Mouse (Mus musculus) cortical plate, adult 2 months (tissue): ENCODE measurements at regions not wholly inside any gene's neighbourhood (a gene's known extent, or its start where the extent isn't known, plus 50 kb on each side); places are given as distances from the start of the nearest gene placed in this dataset.

ENCODE experiments used
- H3K27ac ChIP-seq: fragments of 200-500 bp; 2 replicates; pipeline ENCODE4 v1.5.1; 2012; ENCODE audit warnings: low read length, control low read depth, inconsistent platforms; ENCODE audit not compliant: insufficient read depth
- H3K4me1 ChIP-seq: fragments of 200-500 bp; 2 replicates; pipeline ENCODE4 v1.6.1; 2011; ENCODE audit warnings: low read length; ENCODE audit not compliant: control insufficient read depth, insufficient read depth
- H3K4me3 ChIP-seq: fragments of 200-500 bp; 2 replicates; pipeline ENCODE4 v1.5.1; 2011; ENCODE audit warnings: mild to moderate bottlenecking, low read length, control low read depth; ENCODE audit not compliant: insufficient read depth
- CTCF ChIP-seq: fragments of 200-500 bp; IDR thresholded peaks from 2 replicates; pipeline ENCODE4 v1.5.1; 2011; ENCODE audit warnings: mild to moderate bottlenecking, control low read depth, low read length; ENCODE audit not compliant: insufficient read depth; ENCODE audit errors: extremely low read depth
- POLR2A ChIP-seq: fragments of 200-500 bp; IDR thresholded peaks from 2 replicates; pipeline ENCODE4 v1.6.1; 2011; ENCODE audit warnings: mild to moderate bottlenecking, low read length, control low read depth; ENCODE audit not compliant: insufficient read depth; ENCODE audit errors: extremely low read depth

DNA sequence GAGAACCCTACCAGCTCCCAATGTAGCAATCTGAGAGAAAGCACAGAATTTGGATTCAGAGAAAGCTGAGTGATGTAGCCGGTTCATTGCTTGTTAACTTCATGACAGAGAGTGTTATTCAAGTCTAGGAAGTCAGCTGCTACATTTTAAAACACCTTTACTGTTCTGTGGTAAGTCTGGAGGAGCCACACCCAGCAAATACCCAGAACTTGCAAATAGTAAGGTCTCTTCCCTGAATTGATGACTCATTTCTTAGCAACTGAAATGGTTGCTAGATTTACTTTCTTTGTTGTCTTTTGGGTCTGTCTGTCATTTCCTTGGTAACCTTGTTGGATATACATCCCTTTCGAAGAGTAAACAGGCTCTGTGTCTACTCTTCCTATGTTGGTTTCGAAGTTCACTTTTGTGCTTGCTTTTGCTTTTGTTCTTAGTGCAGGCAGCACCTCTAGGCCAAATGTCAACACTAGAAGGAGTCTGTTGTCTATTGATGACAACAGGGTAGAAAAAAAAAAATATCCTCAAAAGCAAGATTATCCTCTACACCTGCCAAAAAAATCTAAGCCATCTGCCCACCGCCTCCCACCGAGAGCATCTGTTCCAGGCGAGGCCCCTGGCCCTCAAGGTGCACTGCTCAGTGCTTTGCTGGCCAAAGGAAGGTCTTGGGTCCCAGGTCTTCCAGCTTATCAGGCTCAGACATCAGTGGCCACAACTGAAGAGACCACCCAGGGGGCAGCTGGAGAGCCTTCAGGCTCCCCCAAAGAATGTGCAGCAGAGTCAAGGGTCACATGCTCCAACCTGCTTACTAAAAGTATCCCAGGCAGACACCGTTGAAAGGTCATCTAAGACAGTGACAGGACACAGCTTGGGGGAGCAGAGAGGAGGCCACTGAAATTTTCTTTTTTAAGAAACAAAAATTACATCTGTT is 372.3 kb upstream of the Nfe2l3 start:
- H3K27ac ChIP-seq: no peak overlapping the region

GRCm38 (mm10) chr6:51060848-51061535 is 371.5 kb upstream of the Nfe2l3 start:
- TF ChIP-seq POLR2A (no peak), CTCF (no peak)
- Histone ChIP-seq H3K4me3 (no peak overlapping the region), H3K27ac (no peak overlapping the region), H3K4me1 (no peaks in the 10 kb centered on the region)

More for the DNA sequence above, 372.3 kb upstream of the Nfe2l3 start:
- TF ChIP-seq CTCF: no peak
- TF ChIP-seq POLR2A: no peak
- H3K4me1 ChIP-seq: no peaks in the 10 kb centered on the region
- H3K4me3 ChIP-seq: no peak overlapping the region

DNA sequence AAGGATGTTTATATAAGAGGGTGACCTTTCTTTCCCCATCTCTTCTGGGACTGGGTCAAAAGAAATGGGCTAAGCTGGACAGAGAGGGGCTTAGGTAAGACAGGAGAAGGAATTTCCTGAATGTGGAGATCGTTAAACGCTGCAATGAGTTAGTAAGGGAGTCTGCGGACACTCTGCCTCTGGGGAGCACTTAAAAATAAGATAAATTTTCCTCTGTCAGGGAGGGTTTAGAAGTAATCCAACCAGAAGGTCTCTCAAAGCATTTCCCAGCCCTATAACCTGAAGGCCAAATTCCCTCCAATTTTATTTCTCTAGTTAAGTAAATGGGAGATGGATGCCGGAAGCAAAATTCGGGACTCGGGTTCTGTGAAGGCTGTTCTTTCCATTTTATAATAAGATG is 367.3 kb upstream of the Nfe2l3 start:
- Histone ChIP-seq H3K4me3 (no peak overlapping the region), H3K27ac (no peak overlapping the region), H3K4me1 (no peaks in the 10 kb centered on the region)
- no peak for TF ChIP-seq CTCF
- TF ChIP-seq POLR2A: no peak

DNA sequence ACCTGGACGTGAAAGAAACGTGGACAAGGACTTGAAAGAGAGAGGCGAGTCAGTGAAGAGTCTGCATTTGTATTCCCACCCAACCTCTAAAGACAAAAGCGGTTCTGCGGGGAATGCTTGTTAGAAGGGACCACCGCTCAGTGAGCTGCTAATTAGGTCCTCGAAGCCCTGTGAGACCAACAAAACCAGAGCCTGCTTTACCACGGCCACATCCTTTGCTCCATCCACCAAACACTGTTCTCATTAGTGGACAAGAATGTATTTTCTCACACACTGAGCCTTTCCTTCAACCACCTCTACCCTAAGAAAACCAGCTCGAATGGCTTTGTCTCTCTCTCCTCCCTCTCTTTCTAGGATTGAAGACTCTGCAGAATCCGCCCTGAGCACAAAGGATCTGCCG is 365.1 kb upstream of the Nfe2l3 start:
- Histone ChIP-seq H3K4me1 (no peaks in the 10 kb centered on the region), H3K4me3 (no peak overlapping the region), H3K27ac (no peak overlapping the region)
- no peak for TF ChIP-seq CTCF
- TF ChIP-seq POLR2A: no peak

DNA sequence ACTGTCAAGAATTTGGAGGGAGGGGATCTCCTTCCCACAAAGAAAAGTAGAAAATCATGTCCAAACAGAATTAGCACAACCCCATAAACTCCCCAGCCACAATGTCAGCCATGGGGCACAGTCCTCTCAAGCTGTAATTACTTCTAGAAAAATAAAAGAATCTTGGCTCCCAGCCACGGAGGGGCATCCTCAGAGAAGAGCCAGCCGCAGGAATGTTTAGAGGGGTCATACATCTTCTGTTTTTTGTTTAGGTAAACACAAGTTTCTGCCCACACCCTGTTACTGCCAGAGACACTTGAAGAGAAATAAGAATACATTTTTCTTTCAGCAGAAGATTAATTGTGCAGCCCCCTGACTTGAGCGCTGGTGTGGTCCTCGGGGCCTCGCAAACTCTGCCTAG is 362.5 kb upstream of the Nfe2l3 start:
- Histone ChIP-seq H3K27ac (no peak overlapping the region), H3K4me3 (no peak overlapping the region), H3K4me1 (no peaks in the 10 kb centered on the region)
- no peak for TF ChIP-seq POLR2A
- no peak for TF ChIP-seq CTCF

- TF ChIP-seq CTCF (no peak), POLR2A (no peak)
- Histone ChIP-seq H3K4me1 (no peaks in the 10 kb centered on the region), H3K27ac (no peak overlapping the region), H3K4me3 (no peak overlapping the region)
These were observed 361.2 kb upstream of the Nfe2l3 start for GRCm38 (mm10) chr6:51071243-51071642.

DNA sequence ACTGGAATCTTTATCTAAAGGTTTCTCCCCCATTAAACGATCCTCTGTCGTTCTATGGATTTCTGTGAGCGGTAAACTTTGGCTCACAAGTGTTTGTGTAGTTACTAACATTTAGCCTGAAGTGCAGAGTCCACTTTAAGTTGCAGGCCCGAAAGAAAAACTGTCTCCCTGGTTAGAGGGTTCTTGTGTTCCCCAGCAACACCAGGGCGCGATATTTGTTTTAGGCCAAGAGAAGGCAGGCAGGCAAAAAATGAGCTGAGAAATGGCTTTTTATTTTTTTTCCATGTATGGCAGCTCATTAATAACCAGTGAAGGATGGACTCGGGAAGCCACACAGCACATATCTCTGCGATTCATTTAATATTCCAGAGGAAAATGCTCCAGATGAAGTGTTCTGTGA is 357.4 kb upstream of the Nfe2l3 start:
- Histone ChIP-seq H3K4me3 (no peak overlapping the region), H3K27ac (no peak overlapping the region), H3K4me1 (no peaks in the 10 kb centered on the region)
- TF ChIP-seq CTCF: no peak
- TF ChIP-seq POLR2A: no peak

GRCm38 (mm10) chr6:51076861-51077768 is 355.4 kb upstream of the Nfe2l3 start:
- Histone ChIP-seq H3K4me1 (no peaks in the 10 kb centered on the region), H3K4me3 (no peak overlapping the region), H3K27ac (no peak overlapping the region)
- TF ChIP-seq CTCF (no peak), POLR2A (no peak)

DNA sequence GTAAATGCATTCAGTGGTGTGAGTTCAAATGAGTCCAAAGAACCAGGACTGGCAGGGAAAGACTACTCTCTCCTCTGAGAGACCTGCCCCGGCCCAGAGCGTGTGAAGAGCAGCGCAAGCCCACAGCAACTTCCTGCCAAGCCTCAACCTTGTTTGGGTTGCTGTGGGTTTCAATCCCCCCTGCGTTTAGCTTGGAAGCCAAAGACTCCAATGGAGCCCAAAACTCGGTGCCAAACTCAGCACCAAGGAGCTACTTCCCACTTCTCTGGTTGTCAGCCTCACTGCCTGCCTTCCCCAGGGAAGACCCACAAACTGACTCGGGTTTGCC is 354.7 kb upstream of the Nfe2l3 start:
- Histone ChIP-seq H3K27ac (no peak overlapping the region), H3K4me3 (no peak overlapping the region), H3K4me1 (no peaks in the 10 kb centered on the region)
- TF ChIP-seq CTCF (no peak), POLR2A (no peak)

GRCm38 (mm10) chr6:51078353-51078966 is 354.0 kb upstream of the Nfe2l3 start:
- no peak for TF ChIP-seq POLR2A
- no peak for TF ChIP-seq CTCF
- no peak overlapping the region for H3K4me3 ChIP-seq
- H3K4me1 ChIP-seq: no peaks in the 10 kb centered on the region
- no peak overlapping the region for H3K27ac ChIP-seq
